Mouse (Mus musculus) large intestine, adult 2 months (tissue): ENCODE results near the gene Ubqln1. TPM values are rescaled to one million over a fixed set of nuclear protein-coding genes. Genes with fewer than 3 reads are reported as not detected.
"Not testable (repeated sequence)": the region's sequence is repeated elsewhere in the genome, so short reads cannot be mapped to it uniquely, and the experiment has no call there.

Experiments used
- DNase-seq: peaks from one replicate; pipeline ENCODE4 v3.0.0-alpha.2; 2012; ENCODE audit warnings: low read depth, low spot score
- WGBS: fragments of 180-500 bp; shearing (Covaris S2); methylation state at CpG from one replicate; pipeline ENCODE4 v1.1.7; 2018; 5-methylcytosine and 5-hydroxymethylcytosine counted together
- polyA plus RNA-seq: library from polyadenylated mRNA; depleted of rRNA; stranded (reverse); fragments of >200 nt; gene quantifications from 2 replicates; pipeline ENCODE4 v1.2.3, GENCODE M21; 2012

The Ubqln1 gene
- polyA plus RNA-seq, 1 experiment = 100 TPM

DNA sequence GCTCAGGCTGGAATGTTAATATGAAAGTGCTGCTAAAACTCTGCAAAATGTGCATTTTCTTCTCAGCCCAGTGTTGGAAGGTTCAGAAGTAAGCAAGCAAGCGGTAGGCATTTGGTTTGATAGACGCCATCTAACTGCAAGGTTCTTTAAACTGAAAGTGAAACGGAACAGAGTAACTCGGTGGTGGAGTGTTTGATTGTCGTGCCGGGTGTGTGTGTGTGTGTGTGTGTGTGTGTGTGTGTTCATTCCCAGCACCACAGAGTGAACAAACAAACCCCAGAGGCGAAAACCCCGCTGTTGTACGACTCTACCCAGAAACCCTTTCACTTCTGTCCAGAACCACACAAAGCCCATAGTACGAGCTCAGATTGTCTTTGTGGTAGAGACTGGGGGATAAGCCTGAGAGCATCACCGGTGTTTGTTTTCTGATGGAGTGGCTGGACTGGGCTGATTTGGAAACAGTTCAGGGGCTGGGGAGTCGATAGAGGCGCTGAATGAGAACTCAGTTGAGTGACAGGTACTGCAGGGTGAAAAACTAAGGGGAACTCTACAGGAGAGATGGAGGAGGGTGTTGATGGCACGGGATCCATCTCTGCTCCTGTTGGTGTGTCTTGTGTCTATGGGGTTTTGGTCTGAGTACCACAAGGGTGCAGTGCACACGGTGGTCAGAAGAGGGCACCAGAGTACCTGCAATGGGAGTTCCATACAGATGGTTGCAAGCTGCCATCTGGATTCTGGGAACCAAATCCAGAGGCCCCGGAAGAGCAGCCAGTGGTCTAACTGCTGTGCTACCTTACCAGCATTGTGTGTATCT is 57.1 kb downstream of the Ubqln1 start:
- WGBS = 1% methylated on average over 16 of the region's 16 CpGs
- DNase-seq = peak; percentile 71

DNA sequence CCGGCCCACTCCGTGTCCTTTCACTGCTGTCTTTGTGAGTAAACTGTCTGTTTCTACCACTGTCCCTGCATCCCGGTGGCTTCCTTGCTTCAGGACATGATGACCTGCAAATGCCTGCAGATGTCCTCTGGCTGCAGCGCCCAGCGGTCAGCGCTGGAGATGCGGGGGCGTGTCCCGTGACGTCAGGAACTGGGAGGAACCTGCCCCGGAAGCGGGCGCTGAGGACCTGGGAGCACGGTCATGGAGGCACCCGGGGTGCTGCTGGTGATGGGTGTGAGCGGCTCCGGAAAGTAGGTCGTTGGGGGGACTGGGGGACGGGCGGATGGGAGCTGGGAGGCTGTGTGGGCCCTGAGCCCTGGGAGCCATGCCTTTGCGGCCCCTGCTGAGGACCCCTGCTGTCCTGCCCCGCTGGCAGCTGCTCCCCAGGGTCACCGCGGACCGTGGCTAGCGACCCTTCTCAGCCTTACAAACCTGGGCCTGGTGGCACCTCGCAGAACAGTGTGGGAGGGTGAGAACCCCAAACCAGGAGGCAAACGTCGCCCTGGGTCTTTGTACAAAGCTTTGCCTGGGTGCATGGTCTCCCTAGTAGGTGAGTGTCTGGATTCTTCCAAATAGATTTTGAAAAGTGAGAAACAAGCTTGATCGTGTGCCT is 57.9 kb downstream of the Ubqln1 start, which contains the start of gene Idnk:
Gene Idnk, plus strand, starts transcription at position 203 of the 652 bp plus-strand sequence.
- peak; percentile 55 for DNase-seq
- WGBS = under 1% methylated on average over 30 of the region's 30 CpGs

DNA sequence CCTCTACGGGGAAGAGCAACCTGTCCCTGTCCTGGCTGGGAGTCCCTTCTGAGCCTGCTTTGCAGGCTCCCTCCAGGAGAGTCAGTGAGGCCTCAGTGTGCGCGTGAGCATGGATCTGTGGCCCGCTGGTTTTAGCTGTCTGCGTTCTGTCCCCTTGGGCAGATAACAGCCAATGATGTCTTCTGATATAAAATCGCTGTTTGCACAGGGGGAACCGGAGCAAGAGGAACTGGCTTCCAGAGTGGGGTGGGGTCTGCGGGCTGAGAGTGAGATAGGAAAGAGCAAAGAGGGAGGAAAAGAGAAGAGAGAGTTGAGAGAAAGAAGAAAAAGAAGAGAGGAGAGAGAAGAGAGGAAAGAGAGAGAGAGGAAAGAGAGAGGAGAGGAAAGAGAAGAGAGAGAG is 58.4 kb downstream of the Ubqln1 start:
- DNase-seq = no peak
- 20% methylated on average over 8 of the region's 8 CpGs for WGBS

DNA sequence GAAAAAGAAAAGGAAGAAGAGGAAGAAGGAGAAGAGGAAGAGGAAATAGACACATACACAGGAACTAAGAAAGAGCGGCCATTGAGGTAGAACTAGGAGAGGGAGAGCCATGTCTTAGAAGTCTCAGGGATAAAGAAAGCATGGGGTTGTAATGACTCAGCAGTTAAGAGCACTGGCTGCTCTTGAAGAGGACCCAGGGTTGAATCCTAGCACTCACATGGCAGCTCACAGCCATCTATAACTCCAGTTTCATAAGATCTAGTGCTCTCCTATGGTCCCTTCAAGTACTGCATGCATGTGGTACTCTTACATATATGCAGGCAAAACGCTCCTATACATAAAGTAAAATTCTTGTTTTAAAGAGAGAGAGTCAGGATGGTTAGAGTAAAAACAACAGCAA is 59.4 kb downstream of the Ubqln1 start:
- 90% methylated on average over 2 of the region's 2 CpGs for WGBS
- no peak for DNase-seq

DNA sequence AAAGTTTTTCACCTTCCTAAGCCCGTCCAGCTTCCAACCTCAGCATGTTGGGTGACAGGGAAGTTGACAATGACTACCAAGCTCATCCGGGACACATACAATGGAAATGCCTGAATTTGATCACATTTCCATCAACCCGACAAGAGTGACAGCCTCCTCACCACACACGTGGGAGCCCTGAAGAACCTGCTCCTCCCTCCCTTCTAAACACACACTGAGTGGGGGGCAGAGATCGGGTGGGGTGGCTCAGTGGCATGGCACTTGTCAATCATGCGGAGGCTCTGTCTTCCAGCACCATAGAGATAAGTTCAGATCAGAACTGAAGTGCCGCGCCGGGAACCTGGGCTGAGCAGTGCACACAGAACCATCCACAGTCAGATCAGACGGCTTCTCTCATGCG is 65.0 kb downstream of the Ubqln1 start:
- no peak for DNase-seq
- WGBS = 81% methylated on average over 11 of the region's 11 CpGs

DNA sequence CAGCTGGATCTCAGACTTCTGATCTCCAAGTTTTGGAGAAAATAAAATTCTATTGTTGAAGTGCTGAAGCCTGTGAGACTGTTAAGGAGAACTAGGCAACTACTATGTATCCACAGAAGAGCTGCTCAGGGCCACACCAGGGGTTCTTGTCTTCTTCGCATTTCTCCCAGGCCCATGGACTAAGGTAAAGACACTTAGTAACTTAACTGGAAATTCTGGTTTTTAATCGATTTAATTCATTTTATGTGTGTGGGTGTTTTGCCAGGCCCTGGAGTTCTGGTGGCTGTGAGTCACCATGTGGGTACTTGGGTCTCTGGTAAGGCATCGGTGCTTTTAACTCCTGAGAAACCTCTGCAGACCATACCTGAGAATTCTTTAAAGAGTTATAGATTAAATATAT is 65.8 kb downstream of the Ubqln1 start:
- DNase-seq = no peak
- 68% methylated on average over 3 of the region's 3 CpGs for WGBS

DNA sequence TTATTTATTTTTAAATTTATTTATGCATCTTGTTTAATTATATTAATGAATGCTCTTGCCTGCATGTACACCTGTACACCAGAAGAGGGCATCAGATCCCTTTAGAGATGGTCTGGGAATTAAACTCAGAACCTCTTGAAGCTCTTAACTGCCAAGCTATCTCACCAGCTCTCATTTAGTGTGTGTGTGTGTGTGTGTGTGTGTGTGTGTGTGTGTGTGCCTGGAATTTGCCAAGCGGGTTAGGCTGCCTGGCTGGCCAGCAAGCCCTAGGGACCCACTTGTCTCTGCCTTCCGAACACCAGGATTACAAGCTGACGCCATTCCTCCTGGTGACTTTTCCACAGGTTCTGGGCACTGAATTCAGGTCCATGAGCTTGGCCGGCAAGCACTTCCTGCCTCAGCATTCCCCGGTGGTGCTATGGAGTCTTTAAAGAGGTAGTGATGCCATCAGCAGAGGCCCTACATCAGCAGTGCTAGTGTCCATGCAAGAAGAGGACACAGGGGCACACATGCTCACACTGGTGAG is 66.4 kb downstream of the Ubqln1 start:
- 38% methylated on average over 5 of the region's 5 CpGs for WGBS

DNA sequence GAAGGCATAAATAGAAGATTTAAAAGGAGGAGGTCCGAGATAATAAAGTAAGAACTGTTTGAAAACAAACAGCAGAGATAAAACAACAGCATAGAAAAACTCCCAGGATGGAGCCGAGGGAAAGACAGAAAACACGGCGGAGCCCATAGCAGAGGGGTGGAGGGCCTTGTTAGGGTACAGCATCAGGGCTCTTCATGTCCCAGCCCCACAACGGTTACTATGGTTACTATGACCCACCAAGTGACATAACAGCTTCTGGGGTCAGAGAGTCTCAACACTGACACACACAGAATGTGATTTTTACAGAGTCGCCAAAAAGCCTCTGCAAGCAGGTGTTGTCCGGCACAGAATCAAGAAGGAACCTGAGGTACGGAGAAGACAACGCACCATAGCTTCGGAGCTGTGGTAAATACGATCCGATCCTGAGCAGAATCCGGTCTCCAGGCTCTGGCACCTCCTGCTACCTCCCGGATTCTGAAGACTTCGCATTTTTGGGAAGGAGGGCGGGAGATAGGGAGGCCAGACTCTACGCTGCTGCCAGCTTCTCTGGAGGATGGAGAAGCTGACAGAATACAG is 67.1 kb downstream of the Ubqln1 start:
- no peak for DNase-seq
- 4% methylated on average over 17 of the region's 17 CpGs for WGBS

More for the DNA sequence above, 66.4 kb downstream of the Ubqln1 start:
- DNase-seq = no peak

DNA sequence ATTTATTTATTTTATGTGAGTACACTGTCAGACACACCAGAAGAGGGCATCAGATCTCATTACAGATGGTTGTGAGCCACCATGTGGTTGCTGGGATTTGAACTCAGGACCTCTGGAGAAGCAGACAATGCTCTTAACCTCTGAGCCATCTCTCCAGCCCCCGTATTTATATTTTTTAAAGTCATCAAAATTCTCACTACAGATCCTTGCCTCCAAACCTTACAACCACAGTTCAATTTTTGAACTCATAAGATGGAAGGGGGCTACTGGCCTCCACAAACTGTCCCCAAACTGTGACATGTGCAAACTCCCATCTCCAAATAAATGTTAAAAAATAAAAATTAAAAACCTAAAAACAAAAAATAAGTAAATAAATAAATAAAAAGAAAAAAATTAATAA is 67.7 kb downstream of the Ubqln1 start:
- WGBS = 77% methylated on average over 1 of the region's 1 CpGs
- DNase-seq = no peak

DNA sequence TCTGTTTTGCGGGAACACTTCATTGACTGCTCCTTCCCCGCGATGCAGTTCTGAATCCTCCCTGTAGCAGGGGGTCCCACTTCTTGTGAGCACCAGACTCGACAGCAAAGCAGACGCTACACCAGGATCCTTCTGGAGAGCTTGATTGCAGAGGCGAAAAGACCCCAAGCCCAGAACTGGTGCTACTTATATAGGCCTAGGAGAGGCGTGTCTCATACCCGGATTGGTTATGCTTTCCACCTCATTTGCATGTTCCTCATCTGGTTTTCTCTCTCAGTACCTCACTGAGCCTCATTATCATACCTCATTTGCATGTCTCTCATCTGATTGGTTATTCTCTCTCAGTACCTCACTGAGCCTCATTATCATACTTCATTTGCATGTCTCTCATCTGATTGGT is 68.8 kb downstream of the Ubqln1 start:
- DNase-seq = not testable (repeated sequence)
- WGBS = 98% methylated on average over 8 of the region's 8 CpGs

DNA sequence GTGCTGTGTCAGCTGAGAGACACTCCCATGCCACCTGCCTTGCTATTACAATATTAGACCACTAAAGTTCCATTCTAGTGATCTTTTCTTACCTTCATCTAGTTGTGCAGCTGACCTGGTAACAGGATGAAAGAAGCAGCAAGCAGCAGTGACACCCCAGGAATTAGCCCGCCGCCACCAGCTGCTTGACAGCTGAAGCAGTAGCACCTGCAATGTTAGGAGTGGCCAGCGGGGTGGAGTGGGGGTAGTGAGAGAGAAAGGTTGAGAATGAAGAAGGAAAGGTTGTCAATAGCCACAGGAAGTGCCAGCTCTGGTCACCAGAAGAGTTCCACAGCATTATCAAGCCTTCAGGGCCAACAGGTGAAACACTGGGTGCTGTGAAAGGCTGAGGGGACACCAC is 83.8 kb downstream of the Ubqln1 start:
- WGBS = 53% methylated on average over 3 of the region's 3 CpGs
- DNase-seq = no peak

DNA sequence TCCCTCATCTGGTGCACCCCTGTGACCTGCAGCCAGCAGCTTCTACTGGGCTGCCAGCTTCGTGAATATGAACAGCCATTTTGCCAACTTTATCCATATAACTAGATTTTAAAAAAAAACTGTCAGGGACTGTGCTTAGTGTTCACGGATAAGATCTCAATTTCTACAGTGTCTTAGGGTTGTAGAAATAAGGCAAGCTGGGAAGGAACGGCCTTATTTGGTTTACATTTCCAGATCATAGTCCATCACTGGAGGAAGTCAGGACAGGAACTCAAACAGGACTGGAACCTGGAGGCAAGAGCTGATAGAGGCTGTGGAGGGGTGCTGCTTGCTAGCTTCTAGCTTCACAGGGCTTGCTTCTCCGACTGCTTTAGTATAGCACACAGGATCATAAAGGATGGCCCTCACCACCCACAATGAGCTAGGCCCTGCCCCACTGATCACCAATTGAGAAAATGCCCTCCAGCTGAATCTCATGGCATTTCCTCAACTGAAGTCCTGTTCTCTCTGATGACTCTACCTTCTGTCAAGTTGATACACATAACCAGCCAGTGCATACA is 85.7 kb downstream of the Ubqln1 start:
- 8% methylated on average over 4 of the region's 4 CpGs for WGBS
- DNase-seq = no peak

DNA sequence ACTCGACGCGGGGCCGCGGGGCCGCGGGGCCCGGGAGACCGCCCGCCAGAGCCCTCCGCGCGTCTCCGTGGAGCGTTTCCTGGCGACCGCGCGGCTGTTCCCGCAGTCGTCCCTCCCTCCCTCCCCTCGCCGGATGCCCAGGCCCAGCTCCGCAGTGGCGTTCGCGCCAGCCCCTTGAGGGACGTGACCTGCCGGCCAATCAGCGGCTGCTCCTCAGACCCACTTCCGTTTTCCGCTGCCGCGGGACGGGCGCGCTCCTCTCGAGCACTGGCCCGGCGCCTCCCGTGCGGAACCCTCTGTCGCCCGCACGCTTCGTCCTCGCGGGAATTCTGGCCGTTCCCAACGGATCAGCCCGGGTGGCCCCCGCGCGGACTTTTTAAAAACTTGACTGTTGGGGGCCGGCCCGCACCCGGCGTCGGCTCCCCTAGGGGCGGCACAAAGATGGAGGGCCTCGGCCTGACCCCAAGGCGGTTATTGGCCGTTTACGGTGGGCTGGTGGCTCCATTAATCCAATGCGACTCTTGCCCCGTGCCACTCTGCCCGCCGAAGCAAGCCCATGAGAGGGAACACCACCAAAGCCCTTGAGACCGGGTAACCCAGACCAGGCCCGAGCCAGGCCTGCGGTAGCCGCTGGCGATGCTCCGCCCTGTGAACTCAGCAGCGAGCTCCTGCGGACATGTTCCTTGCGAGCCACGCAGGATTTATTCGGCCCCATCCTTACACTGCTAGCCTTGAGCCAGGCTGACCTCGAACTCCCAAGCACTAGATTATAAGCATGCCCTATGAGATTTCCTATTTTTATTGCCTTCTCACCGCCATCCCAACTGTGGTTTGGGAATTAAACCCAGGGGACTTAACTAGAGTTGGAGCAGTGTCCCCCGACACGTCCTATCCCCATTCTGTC is 86.4 kb downstream of the Ubqln1 start:
- DNase-seq = peak; percentile 75
- WGBS = under 1% methylated on average over 83 of the region's 83 CpGs

DNA sequence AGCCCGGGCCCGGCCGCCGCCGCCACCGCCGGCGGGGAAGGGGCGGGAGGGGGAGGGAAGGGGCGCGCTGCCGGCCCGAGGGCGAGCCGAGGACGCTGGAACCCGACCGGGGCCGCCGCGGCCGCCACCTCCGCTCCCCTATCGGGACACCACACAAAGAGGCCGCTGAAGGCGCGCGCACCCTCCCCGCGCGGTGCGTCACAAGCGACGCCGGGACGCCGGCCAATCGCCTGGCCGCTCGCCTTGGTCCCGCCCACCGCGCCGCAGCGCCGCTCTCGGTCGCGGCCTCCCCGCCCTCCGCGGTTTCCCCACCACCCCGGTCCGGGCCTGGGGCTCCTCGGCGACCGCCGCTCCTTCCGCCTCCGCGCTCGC is 87.1 kb downstream of the Ubqln1 start, which contains the start of gene Hnrnpa0:
Gene Hnrnpa0, minus strand, starts transcription at position 161 of the 372 bp plus-strand sequence.
- WGBS = 1% methylated on average over 54 of the region's 62 CpGs
- no peak for DNase-seq

DNA sequence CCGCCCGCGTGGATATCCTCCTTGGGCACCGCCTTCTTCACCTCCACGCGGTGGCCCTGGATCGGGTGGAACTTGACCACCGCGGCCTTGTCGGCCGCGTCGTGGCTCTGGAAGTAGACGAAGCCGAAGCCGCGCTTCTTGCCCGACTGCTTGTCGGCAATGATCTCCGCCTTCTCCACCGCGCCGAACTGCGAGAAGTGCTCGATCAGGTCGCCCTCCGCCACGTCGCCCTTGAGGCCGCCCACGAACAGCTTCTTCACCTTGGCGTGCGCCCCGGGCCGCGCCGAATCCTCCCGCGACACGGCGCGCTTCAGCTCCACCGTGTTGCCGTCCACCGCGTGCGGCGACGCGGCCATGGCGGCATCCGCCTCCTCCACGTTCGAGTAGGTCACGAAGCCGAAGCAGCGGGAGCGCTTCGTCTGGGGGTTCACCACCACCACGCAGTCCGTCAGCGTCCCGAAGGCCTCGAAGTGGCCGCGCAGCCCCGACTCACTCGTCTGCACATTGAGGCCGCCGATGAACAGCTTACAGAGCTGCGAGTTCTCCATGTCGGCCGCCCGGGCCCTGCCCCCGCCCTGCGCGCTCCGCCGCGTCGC is 87.6 kb downstream of the Ubqln1 start:
- WGBS = under 1% methylated on average over 81 of the region's 81 CpGs
- no peak for DNase-seq

DNA sequence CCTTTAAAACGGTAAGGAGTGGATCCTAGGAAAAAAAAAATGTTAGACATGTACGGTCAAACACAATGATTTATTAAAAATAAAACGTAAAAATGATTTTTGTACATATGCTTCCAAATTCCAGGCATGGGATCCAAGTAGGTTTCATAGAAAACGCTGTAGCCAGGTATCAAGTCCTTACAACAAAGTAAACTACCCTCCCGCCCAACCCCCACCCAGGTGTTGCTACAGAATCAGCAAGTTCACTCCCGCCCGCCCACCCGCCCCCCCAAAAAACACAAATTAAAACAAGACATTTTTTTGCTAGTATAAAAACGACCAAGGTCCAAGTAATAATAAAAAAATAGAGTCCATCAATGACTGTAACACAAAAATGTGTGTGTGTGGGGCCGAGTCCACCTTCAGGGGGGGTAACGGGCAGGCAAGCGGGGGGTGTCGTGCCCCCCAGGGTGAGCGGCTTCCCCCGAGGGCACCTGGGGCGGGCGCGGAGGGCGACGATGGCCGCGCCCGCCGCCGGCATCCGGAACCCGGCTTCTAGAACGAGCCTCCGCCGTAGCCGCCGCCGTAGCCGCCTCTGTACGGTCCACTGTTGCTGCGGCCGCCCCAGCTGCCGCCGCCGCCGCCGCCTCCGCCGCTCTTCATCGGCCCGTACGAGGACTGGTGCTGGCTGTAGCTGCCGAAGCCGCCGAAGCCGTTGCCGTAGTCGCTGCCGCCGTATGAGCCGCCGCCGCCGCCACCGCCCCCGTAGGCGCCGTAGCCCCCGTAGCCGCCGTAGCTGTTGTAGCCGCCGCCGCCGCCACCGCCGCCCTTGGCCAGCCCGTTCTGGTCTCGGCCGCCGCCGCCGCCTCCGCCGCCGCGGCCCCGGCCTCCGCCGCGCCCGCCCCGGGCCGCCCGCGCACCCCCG is 88.3 kb downstream of the Ubqln1 start:
- no peak for DNase-seq

More for the DNA sequence above, 88.3 kb downstream of the Ubqln1 start:
- 1% methylated on average over 74 of the region's 92 CpGs for WGBS
